Mouse (Mus musculus): ENCODE measurements at regions not wholly inside any gene's neighbourhood (a gene's known extent, or its start where the extent isn't known, plus 50 kb on each side); places are given as distances from the start of the nearest gene placed in this dataset.

- peak in 1 of 2 experiments; percentile 43 for DNase-seq (ENCODE audit: low spot score in 2 of 2)
Observed at GRCm38 (mm10) chr1:145707901-145708300, 786.7 kb upstream of the Brinp3 start.
